Mouse (Mus musculus) heart, postnatal 4 days (tissue): ENCODE results near the gene Washc4. TPM values are rescaled to one million over a fixed set of nuclear protein-coding genes. Genes with fewer than 3 reads are reported as not detected.
A peak's percentile ranks its signal among the peaks of the same experiment; 100 is the strongest.

Experiments used
- DNase-seq: peaks from one replicate; pipeline ENCODE4 v3.0.0; 2021
- total RNA-seq, 2 experiments: library from RNA; stranded (reverse); gene quantifications; 2 replicates each; pipeline ENCODE4 v1.2.3; 2021

Washc4 gene
- total RNA-seq, 2 experiments from 2014 or later, result 14.1 to 14.9 TPM

DNA sequence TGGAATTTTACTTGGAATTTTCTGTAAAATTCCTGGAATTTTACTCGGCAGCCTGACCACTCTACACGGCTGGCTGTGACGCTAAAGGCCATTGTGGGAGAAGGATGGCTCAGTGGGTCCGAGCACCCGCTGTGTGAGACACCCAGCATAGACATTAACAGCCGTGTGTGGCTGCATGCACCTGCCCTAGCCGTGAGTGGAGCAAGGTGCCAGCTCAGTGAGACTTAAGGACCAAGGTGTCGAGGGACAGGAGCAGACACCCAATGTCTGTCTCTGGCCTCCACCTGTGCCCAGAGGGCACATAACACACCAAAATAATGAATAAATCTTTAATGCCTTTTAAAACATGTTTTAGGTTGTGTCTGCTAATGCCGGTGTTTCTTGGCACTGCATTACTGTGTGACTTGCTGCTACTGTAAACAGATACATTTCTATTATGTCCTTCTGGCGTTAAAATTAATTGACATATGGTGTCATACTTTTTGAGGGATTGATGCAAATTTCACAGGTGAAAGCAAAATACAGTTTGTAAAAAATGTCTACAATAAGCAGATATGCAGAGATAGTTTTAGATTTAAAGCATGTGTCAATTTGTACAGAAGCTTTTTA, 60.5 kb downstream of the Washc4 start:
- DNase-seq, result no peak

GRCm38 (mm10) chr10:83605637-83606183, 62.2 kb downstream of the Washc4 start:
- no peak for DNase-seq

GRCm38 (mm10) chr10:83607111-83607510, 63.6 kb downstream of the Washc4 start:
- no peak for DNase-seq

- no peak for DNase-seq
Measured at GRCm38 (mm10) chr10:83608596-83608995, 65.0 kb downstream of the Washc4 start.

- no peak for DNase-seq
Measured at GRCm38 (mm10) chr10:83610518-83610917, 67.0 kb downstream of the Washc4 start.

DNA sequence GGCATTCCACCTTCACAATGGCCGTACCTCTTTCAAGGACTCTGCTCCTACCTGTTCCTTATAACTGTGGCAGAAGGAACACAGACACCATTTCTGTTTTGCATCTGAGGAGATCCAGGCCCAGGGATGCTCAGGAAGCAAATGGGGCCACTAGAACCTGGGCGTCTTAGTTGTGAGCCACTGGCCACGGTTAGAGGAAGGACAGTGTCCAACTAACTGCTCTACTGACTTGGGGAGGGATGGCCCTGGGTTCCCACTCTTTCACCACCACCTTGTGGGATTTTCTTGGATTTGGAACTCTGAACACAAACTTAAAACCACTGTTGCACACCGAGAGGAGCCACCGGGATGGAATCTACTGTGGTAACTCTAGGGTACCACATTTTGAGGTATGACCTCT, 68.3 kb downstream of the Washc4 start:
- no peak for DNase-seq

GRCm38 (mm10) chr10:83612648-83613215, 69.2 kb downstream of the Washc4 start:
- DNase-seq, result no peak

GRCm38 (mm10) chr10:83617366-83617765, 73.8 kb downstream of the Washc4 start:
- DNase-seq, result peak; percentile 48

GRCm38 (mm10) chr10:83618819-83619440, 75.4 kb downstream of the Washc4 start:
- DNase-seq, result peak; percentile 20

GRCm38 (mm10) chr10:83620350-83621055, 77.0 kb downstream of the Washc4 start:
- peak; percentile 28 for DNase-seq

GRCm38 (mm10) chr10:83624065-83624464, 80.5 kb downstream of the Washc4 start:
- DNase-seq, result no peak

GRCm38 (mm10) chr10:83624841-83625240, 81.3 kb downstream of the Washc4 start:
- no peak for DNase-seq

DNA sequence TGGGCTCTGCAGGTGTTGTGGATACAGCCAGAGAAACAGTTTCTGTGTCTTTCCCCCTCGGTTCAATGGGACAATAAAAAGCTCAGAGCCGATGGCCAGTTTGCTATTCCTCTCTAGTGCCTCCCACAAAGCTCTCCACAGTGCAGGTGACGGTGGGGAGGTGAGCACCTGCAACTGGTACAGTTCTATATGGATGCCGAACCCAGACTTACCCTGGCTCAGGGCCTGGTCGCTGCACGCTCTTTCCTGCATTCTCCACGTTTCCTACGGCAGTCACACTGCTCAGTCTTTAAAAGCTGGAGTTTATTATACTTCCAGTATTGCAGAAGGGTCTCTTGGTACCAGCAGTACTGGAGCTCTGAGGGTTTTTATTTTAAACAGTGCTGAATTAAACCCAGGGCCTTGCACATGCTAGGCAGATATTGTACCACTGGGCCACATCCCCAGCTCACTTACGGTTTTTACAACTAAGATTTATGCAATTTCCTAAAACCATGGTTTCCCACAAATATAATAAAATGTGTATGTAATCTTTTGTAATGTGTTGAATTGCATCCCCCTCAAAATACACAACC, 83.6 kb downstream of the Washc4 start:
- DNase-seq, result no peak

- no peak for DNase-seq
Measured at GRCm38 (mm10) chr10:83628241-83628640, 84.7 kb downstream of the Washc4 start.

DNA sequence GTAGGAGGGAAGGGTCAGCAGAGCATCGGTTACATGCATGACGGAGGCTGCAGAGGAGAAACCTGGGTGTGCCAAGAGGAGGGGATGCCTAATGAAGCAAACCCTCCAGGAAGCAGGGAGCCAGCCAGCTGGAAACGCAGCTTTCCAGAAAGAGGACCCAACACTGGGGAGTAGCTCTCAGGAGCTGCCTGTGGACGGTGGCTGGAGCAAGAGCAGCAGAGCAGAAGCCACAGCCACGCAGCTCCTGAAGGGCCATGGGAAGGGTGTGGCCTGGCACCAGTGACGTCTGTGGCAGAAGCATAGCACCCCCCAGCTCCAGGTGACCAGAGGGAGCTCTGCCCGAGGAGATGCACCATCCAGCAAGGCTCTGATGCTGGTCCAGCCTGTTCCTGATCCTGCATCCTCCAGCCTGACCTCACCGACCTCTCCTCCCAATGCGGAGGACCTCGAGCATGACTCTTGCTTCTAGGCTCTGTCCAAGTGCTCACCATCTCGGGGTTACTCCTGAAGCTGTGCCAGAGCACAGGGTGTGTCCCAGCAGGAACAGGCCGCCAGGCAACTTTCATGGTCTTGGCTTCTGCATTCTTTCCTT, 85.7 kb downstream of the Washc4 start:
- DNase-seq, result no peak

DNA sequence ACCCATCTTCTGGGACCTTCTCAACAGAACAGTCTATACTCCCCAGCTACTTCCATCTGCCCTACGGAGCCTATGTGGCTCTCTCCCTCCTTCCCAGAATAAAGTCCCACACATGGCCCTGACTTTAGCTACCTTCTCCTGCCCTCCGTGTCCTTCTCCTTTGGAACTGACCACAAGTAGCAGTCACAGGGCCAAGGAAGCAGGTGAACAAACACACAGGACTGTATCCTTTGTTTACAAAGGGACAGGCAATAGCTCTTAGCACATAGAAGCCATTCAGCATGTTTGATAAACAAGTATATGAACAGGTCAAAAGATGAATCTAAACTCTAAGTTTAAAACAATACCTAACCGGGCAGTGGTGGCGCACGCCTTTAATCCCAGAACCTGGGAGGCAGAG, 86.3 kb downstream of the Washc4 start:
- no peak for DNase-seq

DNA sequence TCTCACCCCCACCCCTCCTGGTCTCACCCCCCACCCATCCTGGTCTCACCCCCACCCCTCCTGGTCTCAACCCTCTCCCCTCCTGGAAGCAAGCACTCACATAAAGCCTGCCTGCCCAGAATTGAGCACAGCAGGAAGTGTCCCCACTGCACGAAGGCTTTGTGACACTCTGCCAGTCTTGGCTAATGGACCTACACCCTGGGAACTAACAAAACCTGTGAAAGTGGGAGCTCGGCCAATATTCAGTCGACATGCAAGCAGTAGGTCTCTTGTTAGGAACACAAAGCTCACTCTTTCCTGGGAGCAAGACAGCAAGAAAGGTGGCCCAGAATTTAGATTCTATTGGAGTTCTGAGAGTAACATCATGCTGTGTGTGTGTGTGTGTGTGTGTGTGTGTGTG, 87.3 kb downstream of the Washc4 start:
- DNase-seq, result peak; percentile 66

DNA sequence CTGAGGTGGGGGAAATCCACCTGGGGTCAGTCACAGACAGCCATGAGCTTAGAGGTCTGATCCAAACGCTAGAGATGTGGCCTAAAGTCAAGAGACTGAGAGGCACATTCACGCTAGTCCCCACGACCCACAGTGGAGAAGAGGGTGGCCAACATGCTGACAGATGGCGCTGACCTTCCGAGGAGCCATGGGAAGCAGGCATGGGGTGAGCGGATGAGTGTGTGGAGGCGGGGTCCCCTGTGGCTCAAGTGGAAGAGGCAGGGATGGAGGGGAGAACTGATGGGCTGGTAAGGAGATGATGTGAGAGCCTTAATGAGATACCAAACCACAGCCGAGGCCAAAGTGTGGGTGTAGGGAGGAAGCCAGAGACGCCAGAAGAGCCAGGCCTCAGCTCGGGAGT, 88.2 kb downstream of the Washc4 start:
- no peak for DNase-seq

DNA sequence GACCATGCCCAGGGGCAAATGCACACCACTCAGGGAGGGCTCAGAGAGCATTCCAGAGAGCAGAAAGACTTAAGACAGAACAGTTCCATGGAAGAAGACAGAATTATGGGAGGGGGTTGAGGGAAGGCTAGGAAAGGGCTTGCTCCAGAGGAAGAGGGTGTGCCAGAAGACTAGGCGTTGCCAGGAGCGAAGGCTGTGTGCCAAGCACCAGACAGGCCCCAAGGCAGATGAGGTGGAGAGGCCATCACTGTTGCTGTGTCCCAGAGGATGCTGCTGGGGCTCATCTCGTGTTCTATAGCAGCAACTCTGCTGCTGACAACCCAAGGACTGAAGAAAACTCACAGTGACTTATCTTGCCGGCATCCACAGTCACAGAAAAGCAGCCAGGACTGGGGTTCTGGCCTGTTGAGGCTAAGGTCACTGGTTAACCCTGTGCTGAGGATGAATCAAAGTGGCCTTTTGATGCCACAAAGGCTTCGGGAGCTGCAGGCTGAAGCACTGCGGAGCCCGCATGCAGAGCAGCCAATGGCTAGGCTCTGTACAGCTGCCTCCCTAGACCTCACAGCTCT, 89.3 kb downstream of the Washc4 start:
- DNase-seq, result no peak

- peak; percentile 43 for DNase-seq
Measured at GRCm38 (mm10) chr10:83634461-83634860, 90.9 kb downstream of the Washc4 start.

DNA sequence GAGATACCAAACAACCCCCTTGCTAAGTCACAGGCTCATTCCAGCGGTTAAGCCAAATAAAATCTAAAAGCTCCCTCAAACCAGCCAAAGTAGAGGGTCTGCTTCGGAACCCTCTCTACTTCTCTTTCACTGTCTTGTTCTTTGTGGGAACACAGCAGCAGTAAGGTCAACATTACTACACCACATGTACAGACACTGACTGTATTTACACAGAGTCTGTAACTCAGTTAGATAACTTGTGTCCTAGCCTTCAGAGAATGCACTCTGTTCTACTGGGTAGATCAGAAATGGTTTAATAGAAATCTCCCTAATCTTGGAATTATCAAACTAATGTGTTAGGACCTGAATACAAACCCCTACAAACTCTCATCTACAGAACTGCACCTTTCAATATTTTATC, 92.6 kb downstream of the Washc4 start:
- no peak for DNase-seq

GRCm38 (mm10) chr10:83637295-83637694, 93.7 kb downstream of the Washc4 start:
- peak; percentile 85 for DNase-seq
